Mouse (Mus musculus): ENCODE results near the gene Wdr17. TPM values are rescaled to one million over a fixed set of nuclear protein-coding genes. Genes with fewer than 3 reads are reported as not detected.

Gene Wdr17
- polyA plus RNA-seq, 1 experiment from 2014 or later = 1.5 TPM

GRCm38 (mm10) chr8:54822956-54823355 is 64.0 kb downstream of the Wdr17 start:
- Histone ChIP-seq H3K4me3 (ENCODE audit: low read depth, low read length) (no peak overlapping the region), H3K27me3 (replicated peaks; ENCODE audit: control insufficient read depth, insufficient read depth, low read length) (no peaks in the 10 kb centered on the region), H3K4me1 (ENCODE audit: control insufficient read depth, insufficient read depth, low read length) (no peaks in the 10 kb centered on the region), H3K27ac (replicated peaks; ENCODE audit: low read depth, low read length) (no peak overlapping the region), H3K36me3 (ENCODE audit: control insufficient read depth, insufficient read depth, low read length) (no peaks in the 10 kb centered on the region), H3K4me2 (ENCODE audit: low read depth, low read length) (no peak overlapping the region), H3K9me3 (ENCODE audit: control insufficient read depth, low read length) (no peaks in the 10 kb centered on the region), H3K9ac (ENCODE audit: low read depth, low read length) (no peak overlapping the region)
- ATAC-seq (ENCODE audit: low read depth) (no peak), DNase-seq (ENCODE audit: low spot score) (no peak)
- 86% methylated on average over 5 of the region's 5 CpGs for WGBS

GRCm38 (mm10) chr8:54818651-54819050 is 68.3 kb downstream of the Wdr17 start:
- Histone ChIP-seq H3K4me3 (ENCODE audit: low read depth, low read length) (no peak overlapping the region), H3K4me2 (ENCODE audit: low read depth, low read length) (no peak overlapping the region)

GRCm38 (mm10) chr8:54808217-54808616 is 78.8 kb downstream of the Wdr17 start:
- Histone ChIP-seq H3K4me3 (ENCODE audit: low read depth, low read length) (no peak overlapping the region), H3K27ac (replicated peaks; ENCODE audit: low read depth, low read length) (no peak overlapping the region), H3K36me3 (ENCODE audit: control insufficient read depth, insufficient read depth, low read length) (no peaks in the 10 kb centered on the region), H3K9ac (ENCODE audit: low read depth, low read length) (no peak overlapping the region), H3K9me3 (ENCODE audit: control insufficient read depth, low read length) (no peaks in the 10 kb centered on the region), H3K4me2 (ENCODE audit: low read depth, low read length) (no peak overlapping the region), H3K4me1 (ENCODE audit: control insufficient read depth, insufficient read depth, low read length) (no peaks in the 10 kb centered on the region; the same call in 1 of the 2 replicates), H3K27me3 (replicated peaks; ENCODE audit: control insufficient read depth, insufficient read depth, low read length) (no peaks in the 10 kb centered on the region)
- ATAC-seq (ENCODE audit: low read depth) = no peak
- WGBS = 59% methylated on average over 6 of the region's 6 CpGs
- DNase-seq (ENCODE audit: low spot score) = peak; percentile 19

More at GRCm38 (mm10) chr8:54818651-54819050, 68.3 kb downstream of the Wdr17 start:
- DNase-seq (ENCODE audit: low spot score) = no peak
- Histone ChIP-seq H3K9ac (ENCODE audit: low read depth, low read length) (no peak overlapping the region), H3K9me3 (ENCODE audit: control insufficient read depth, low read length) (0 out of 2 replicates have a peak, but pooled peaks cover 9% of the 10 kb centered on the region), H3K27me3 (replicated peaks; ENCODE audit: control insufficient read depth, insufficient read depth, low read length) (no peaks in the 10 kb centered on the region), H3K4me1 (ENCODE audit: control insufficient read depth, insufficient read depth, low read length) (no peaks in the 10 kb centered on the region), H3K36me3 (ENCODE audit: control insufficient read depth, insufficient read depth, low read length) (no peaks in the 10 kb centered on the region), H3K27ac (replicated peaks; ENCODE audit: low read depth, low read length) (no peak overlapping the region)
- no peak for ATAC-seq (ENCODE audit: low read depth)

- H3K9ac ChIP-seq (ENCODE audit: low read depth, low read length) = no peak overlapping the region
- H3K36me3 ChIP-seq (ENCODE audit: control insufficient read depth, insufficient read depth, low read length) = no peaks in the 10 kb centered on the region
- no peaks in the 10 kb centered on the region; the same call in 1 of the 2 replicates for H3K4me1 ChIP-seq (ENCODE audit: control insufficient read depth, insufficient read depth, low read length)
- H3K27me3 ChIP-seq (replicated peaks; ENCODE audit: control insufficient read depth, insufficient read depth, low read length) = no peaks in the 10 kb centered on the region
- H3K27ac ChIP-seq (replicated peaks; ENCODE audit: low read depth, low read length) = no peak overlapping the region
- H3K4me2 ChIP-seq (ENCODE audit: low read depth, low read length) = no peak overlapping the region
- no peak overlapping the region for H3K4me3 ChIP-seq (ENCODE audit: low read depth, low read length)
- WGBS = 87% methylated on average over 6 of the region's 6 CpGs
- no peaks in the 10 kb centered on the region for H3K9me3 ChIP-seq (ENCODE audit: control insufficient read depth, low read length)
- ATAC-seq (ENCODE audit: low read depth) (no peak), DNase-seq (ENCODE audit: low spot score) (no peak)
These were observed 80.8 kb downstream of the Wdr17 start for GRCm38 (mm10) chr8:54806173-54806572.

GRCm38 (mm10) chr8:54792699-54793061 is 94.3 kb downstream of the Wdr17 start:
- 87% methylated on average over 2 of the region's 2 CpGs for WGBS
- Histone ChIP-seq H3K4me1 (ENCODE audit: control insufficient read depth, insufficient read depth, low read length) (no peaks in the 10 kb centered on the region), H3K36me3 (ENCODE audit: control insufficient read depth, insufficient read depth, low read length) (no peaks in the 10 kb centered on the region), H3K27me3 (replicated peaks; ENCODE audit: control insufficient read depth, insufficient read depth, low read length) (no peaks in the 10 kb centered on the region), H3K4me2 (ENCODE audit: low read depth, low read length) (no peak overlapping the region), H3K4me3 (ENCODE audit: low read depth, low read length) (no peak overlapping the region), H3K9ac (ENCODE audit: low read depth, low read length) (no peak overlapping the region), H3K9me3 (ENCODE audit: control insufficient read depth, low read length) (no peaks in the 10 kb centered on the region), H3K27ac (replicated peaks; ENCODE audit: low read depth, low read length) (no peak overlapping the region)
- ATAC-seq (ENCODE audit: low read depth) = no peak
- DNase-seq (ENCODE audit: low spot score) = no peak

GRCm38 (mm10) chr8:54791858-54792698 is 94.9 kb downstream of the Wdr17 start:
- H3K4me2 ChIP-seq (ENCODE audit: low read depth, low read length) = no peak overlapping the region
- ATAC-seq (ENCODE audit: low read depth) = no peak
- H3K36me3 ChIP-seq (ENCODE audit: control insufficient read depth, insufficient read depth, low read length) = no peaks in the 10 kb centered on the region
- no peak overlapping the region for H3K9ac ChIP-seq (ENCODE audit: low read depth, low read length)
- no peaks in the 10 kb centered on the region for H3K4me1 ChIP-seq (ENCODE audit: control insufficient read depth, insufficient read depth, low read length)
- no peak overlapping the region for H3K27ac ChIP-seq (replicated peaks; ENCODE audit: low read depth, low read length)
- WGBS = 72% methylated on average over 2 of the region's 2 CpGs
- no peak for DNase-seq (ENCODE audit: low spot score)
- no peaks in the 10 kb centered on the region for H3K9me3 ChIP-seq (ENCODE audit: control insufficient read depth, low read length)
- no peaks in the 10 kb centered on the region for H3K27me3 ChIP-seq (replicated peaks; ENCODE audit: control insufficient read depth, insufficient read depth, low read length)
- H3K4me3 ChIP-seq (ENCODE audit: low read depth, low read length) = no peak overlapping the region

- no peaks in the 10 kb centered on the region for H3K9me3 ChIP-seq (ENCODE audit: control insufficient read depth, low read length)
- peaks cover 7% of the 10 kb centered on the region; the same call in 1 of the 2 replicates for H3K4me1 ChIP-seq (ENCODE audit: control insufficient read depth, insufficient read depth, low read length)
- H3K27ac ChIP-seq (replicated peaks; ENCODE audit: low read depth, low read length) = peak overlapping the region; percentile 17
- DNase-seq (ENCODE audit: low spot score) = peak; percentile 82
- H3K4me3 ChIP-seq (ENCODE audit: low read depth, low read length) = peak overlapping the region; percentile 30
- H3K4me2 ChIP-seq (ENCODE audit: low read depth, low read length) = peak overlapping the region; percentile 60
- no peaks in the 10 kb centered on the region for H3K27me3 ChIP-seq (replicated peaks; ENCODE audit: control insufficient read depth, insufficient read depth, low read length)
- WGBS = 9% methylated on average over 16 of the region's 16 CpGs
- no peaks in the 10 kb centered on the region for H3K36me3 ChIP-seq (ENCODE audit: control insufficient read depth, insufficient read depth, low read length)
- peak; percentile 80 for ATAC-seq (ENCODE audit: low read depth)
- H3K9ac ChIP-seq (ENCODE audit: low read depth, low read length) = peak overlapping the region; percentile 44
These were observed 106.6 kb downstream of the Wdr17 start for GRCm38 (mm10) chr8:54780134-54780942.

- Histone ChIP-seq H3K27me3 (replicated peaks; ENCODE audit: control insufficient read depth, insufficient read depth, low read length) (no peaks in the 10 kb centered on the region), H3K4me3 (ENCODE audit: low read depth, low read length) (peak overlapping the region; percentile 30), H3K4me1 (ENCODE audit: control insufficient read depth, insufficient read depth, low read length) (peaks cover 7% of the 10 kb centered on the region; the same call in 1 of the 2 replicates), H3K36me3 (ENCODE audit: control insufficient read depth, insufficient read depth, low read length) (no peaks in the 10 kb centered on the region), H3K9ac (ENCODE audit: low read depth, low read length) (peak overlapping the region; percentile 44), H3K27ac (replicated peaks; ENCODE audit: low read depth, low read length) (peak overlapping the region; percentile 17), H3K4me2 (ENCODE audit: low read depth, low read length) (peak overlapping the region; percentile 60), H3K9me3 (ENCODE audit: control insufficient read depth, low read length) (no peaks in the 10 kb centered on the region)
- DNase-seq (ENCODE audit: low spot score) = peak; percentile 54
- peak; percentile 78 for ATAC-seq (ENCODE audit: low read depth)
- under 1% methylated on average over 23 of the region's 23 CpGs for WGBS
These were observed 107.5 kb downstream of the Wdr17 start for GRCm38 (mm10) chr8:54779317-54780133.

Data from embryonic facial prominence, embryonic 14.5 days (tissue).